ENCODE assay signal across 8 mouse cellular contexts in the genomic region with DNA sequence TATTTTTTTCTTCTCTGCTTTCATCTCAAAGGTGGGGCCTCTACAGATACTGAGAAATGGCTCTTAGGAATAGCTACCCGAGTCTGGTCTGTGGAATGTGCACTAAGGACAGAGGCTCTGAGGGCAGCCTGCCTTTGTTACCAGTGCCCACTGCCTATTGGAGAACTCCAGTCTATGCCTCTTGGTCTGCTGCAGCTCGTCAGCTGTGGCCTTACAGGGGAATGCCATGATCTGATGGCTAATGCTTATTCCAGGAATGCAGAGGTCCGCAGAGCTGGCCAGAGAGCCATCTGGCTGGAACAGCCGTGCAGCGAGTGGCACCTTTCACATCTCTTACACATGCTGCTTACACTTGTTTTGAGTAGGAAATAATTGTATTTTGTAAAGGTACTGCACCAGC. TPM values are rescaled to one million over a fixed set of nuclear protein-coding genes. Genes with fewer than 3 reads are reported as not detected.
A peak's percentile ranks its signal among the peaks of the same experiment; 100 is the strongest.
DNase-seq lines count a peak whose midpoint lies in the region; ATAC-seq and TF ChIP-seq lines count a peak whose summit lies in the region.
"Had no signal": no experiment of that assay in that cellular context is flagged by ENCODE, and none has a peak within 500 bp of the region (broad histone marks: within the 10 kb centered on the region; RNA-seq: fewer than 3 reads in every experiment).

No protein-coding gene starts in this region.

- no peak overlapping the region for H3K27ac ChIP-seq in lung, embryonic 16.5 days (ENCODE audit: low read length)
- H3K27ac ChIP-seq in forebrain, postnatal 0 days (ENCODE audit: low read depth, low read length): no peak overlapping the region
- no peak overlapping the region for H3K27ac ChIP-seq in limb, embryonic 12.5 days
- no peak overlapping the region for H3K27ac ChIP-seq in stomach, postnatal 0 days (replicated peaks)
- H3K27ac ChIP-seq in thymus, adult 2 months (ENCODE audit: control insufficient read depth, insufficient read depth, low read length): no peak overlapping the region
- H3K27ac ChIP-seq: liver, embryonic 15.5 days had no signal

- no peaks in the 10 kb centered on the region for H3K9me3 ChIP-seq in lung, embryonic 16.5 days (ENCODE audit: control insufficient read depth, low read length)
- H3K9me3 ChIP-seq in forebrain, postnatal 0 days (ENCODE audit: low read length): no peaks in the 10 kb centered on the region
- H3K9me3 ChIP-seq in limb, embryonic 12.5 days: no peaks in the 10 kb centered on the region
- H3K9me3 ChIP-seq in stomach, postnatal 0 days (ENCODE audit: control insufficient read depth, low read length): no peaks in the 10 kb centered on the region
- H3K9me3 ChIP-seq: liver, embryonic 15.5 days had no signal

- TF ChIP-seq EP300 in stomach, postnatal 0 days (optimal IDR thresholded peaks at IDR 0.05): no peak

- H3K4me2 ChIP-seq in lung, embryonic 16.5 days (ENCODE audit: low read depth, low read length): peak overlapping the region; percentile 70; the same call in 1 of the 2 replicates
- H3K4me2 ChIP-seq in forebrain, postnatal 0 days (ENCODE audit: low read depth): peak overlapping the region; percentile 58
- peak overlapping the region; percentile 61; the same call in 1 of the 2 replicates for H3K4me2 ChIP-seq in limb, embryonic 12.5 days
- H3K4me2 ChIP-seq in stomach, postnatal 0 days (replicated peaks; ENCODE audit: low read depth): peak overlapping the region; percentile 73; the same call in 1 of the 2 replicates
- H3K4me2 ChIP-seq: liver, embryonic 15.5 days had no signal

- H3K36me3 ChIP-seq in lung, embryonic 16.5 days (ENCODE audit: control insufficient read depth, insufficient read depth, low read length): no peaks in the 10 kb centered on the region
- peaks cover 15% of the 10 kb centered on the region for H3K36me3 ChIP-seq in forebrain, postnatal 0 days (ENCODE audit: insufficient read depth)
- peaks cover 21% of the 10 kb centered on the region for H3K36me3 ChIP-seq in limb, embryonic 12.5 days
- 0 out of 2 replicates have a peak, but pooled peaks cover 4% of the 10 kb centered on the region for H3K36me3 ChIP-seq in stomach, postnatal 0 days (ENCODE audit: control insufficient read depth, insufficient read depth, low read length)
- no peaks in the 10 kb centered on the region for H3K36me3 ChIP-seq in thymus, adult 2 months (ENCODE audit: control insufficient read depth, insufficient read depth, low read length)
- H3K36me3 ChIP-seq: liver, embryonic 15.5 days had no signal

- 0 out of 2 replicates have a peak overlapping the region, but pooled peaks have one; percentile 18 for H3K4me3 ChIP-seq in lung, embryonic 16.5 days (ENCODE audit: low read length)
- H3K4me3 ChIP-seq in forebrain, postnatal 0 days (ENCODE audit: low read depth, low read length): 0 out of 2 replicates have a peak overlapping the region, but pooled peaks have one; percentile 2
- H3K4me3 ChIP-seq in limb, embryonic 12.5 days (replicated peaks): no peak overlapping the region
- H3K4me3 ChIP-seq in stomach, postnatal 0 days (ENCODE audit: low read depth, low read length): no peak overlapping the region
- no peak overlapping the region for H3K4me3 ChIP-seq in thymus, adult 2 months (ENCODE audit: control insufficient read depth, insufficient read depth, low read length)
- H3K4me3 ChIP-seq: liver, embryonic 15.5 days had no signal

- no peak for DNase-seq in lung, postnatal 14 days
- DNase-seq in forebrain, postnatal 0 days: no peak
- no peak for DNase-seq in stomach, postnatal 0 days (ENCODE audit: low spot score)
- DNase-seq in thymus, adult 2 months: no peak

- no peak for ATAC-seq in lung, embryonic 16.5 days (ENCODE audit: low read depth)
- no peak for ATAC-seq in forebrain, postnatal 0 days
- ATAC-seq in limb, embryonic 12.5 days (ENCODE audit: insufficient number of reproducible peaks, insufficient read depth, low FRiP score, low TSS enrichment, low read depth): no peak
- ATAC-seq in stomach, postnatal 0 days (ENCODE audit: low FRiP score, low TSS enrichment): no peak
- ATAC-seq in frontal cortex, adult (ENCODE audit: low TSS enrichment): no peak

- H3K4me1 ChIP-seq in lung, embryonic 16.5 days (replicated peaks; ENCODE audit: control insufficient read depth, insufficient read depth, low read length): peaks cover 41% of the 10 kb centered on the region
- H3K4me1 ChIP-seq in forebrain, postnatal 0 days (ENCODE audit: insufficient read depth): peaks cover 31% of the 10 kb centered on the region
- peaks cover 30% of the 10 kb centered on the region for H3K4me1 ChIP-seq in limb, embryonic 12.5 days (replicated peaks)
- peaks cover 9% of the 10 kb centered on the region for H3K4me1 ChIP-seq in stomach, postnatal 0 days (replicated peaks; ENCODE audit: control insufficient read depth, insufficient read depth)
- no peaks in the 10 kb centered on the region; the same call in 1 of the 2 replicates for H3K4me1 ChIP-seq in thymus, adult 2 months (replicated peaks; ENCODE audit: control insufficient read depth, insufficient read depth, low read length)

- peak overlapping the region; percentile 39; the same call in 1 of the 2 replicates for H3K9ac ChIP-seq in lung, embryonic 16.5 days (ENCODE audit: low read length)
- H3K9ac ChIP-seq in forebrain, postnatal 0 days: no peak overlapping the region
- H3K9ac ChIP-seq in limb, embryonic 12.5 days (replicated peaks): no peak overlapping the region
- peak overlapping the region; percentile 23; the same call in 1 of the 2 replicates for H3K9ac ChIP-seq in stomach, postnatal 0 days (ENCODE audit: low read length)
- H3K9ac ChIP-seq: liver, embryonic 15.5 days had no signal

- no peak for TF ChIP-seq POLR2A in thymus, adult 2 months (IDR thresholded peaks at IDR 0.05; ENCODE audit: control insufficient read depth, extremely low read depth, insufficient read depth, low read length, poor library complexity)

- WGBS in lung, embryonic 16.5 days: 46% methylated on average over 5 of the region's 5 CpGs
- 44% methylated on average over 5 of the region's 5 CpGs for WGBS in forebrain, postnatal 0 days
- 61% methylated on average over 5 of the region's 5 CpGs for WGBS in limb, embryonic 12.5 days
- 50% methylated on average over 5 of the region's 5 CpGs for WGBS in stomach, postnatal 0 days
- 93% methylated on average over 5 of the region's 5 CpGs for WGBS in thymus, adult 2 months

- TF ChIP-seq CTCF in forebrain, postnatal 0 days (IDR thresholded peaks at IDR 0.05; ENCODE audit: low read depth): no peak
- TF ChIP-seq CTCF in stomach, postnatal 0 days (IDR thresholded peaks at IDR 0.05; ENCODE audit: low read depth): no peak
- TF ChIP-seq CTCF in thymus, adult 2 months (IDR thresholded peaks at IDR 0.05; ENCODE audit: borderline replicate concordance, control insufficient read depth, extremely low read depth, insufficient read depth, low read length, poor library complexity): no peak

- no peaks in the 10 kb centered on the region for H3K27me3 ChIP-seq in lung, embryonic 16.5 days (ENCODE audit: control insufficient read depth, insufficient read depth, low read depth, low read length)
- no peaks in the 10 kb centered on the region for H3K27me3 ChIP-seq in forebrain, postnatal 0 days (ENCODE audit: insufficient read depth, low read length)
- H3K27me3 ChIP-seq in limb, embryonic 12.5 days: no peaks in the 10 kb centered on the region
- no peaks in the 10 kb centered on the region for H3K27me3 ChIP-seq in stomach, postnatal 0 days (ENCODE audit: control insufficient read depth, insufficient read depth, low read length)
- no peaks in the 10 kb centered on the region for H3K27me3 ChIP-seq in thymus, adult 2 months (ENCODE audit: control insufficient read depth, insufficient read depth, low read length)

RNA-seq across cellular contexts. Expression of a gene that starts 2.4 kb away (rescaled TPM):
- 98.4 and 109 TPM in 2 replicates for polyA plus RNA-seq in lung, embryonic 16.5 days (2015; fragmentation: Nextera tagmentation; extraction: Ambion mirVana)
- total RNA-seq in forebrain, postnatal 0 days (2014; rRNA removed): 839 and 918 TPM in 2 replicates
- polyA plus RNA-seq in forebrain, postnatal 0 days (2015; fragmentation: Nextera tagmentation; extraction: Ambion mirVana): 182 and 192 TPM in 2 replicates
- 89.3 and 90.0 TPM in 2 replicates for polyA plus RNA-seq in limb, embryonic 12.5 days (2016; fragmentation: Nextera tagmentation; extraction: Ambion mirVana)
- polyA plus RNA-seq in stomach, postnatal 0 days (2015; fragmentation: Nextera tagmentation; extraction: Ambion mirVana): 44.2 and 48.3 TPM in 2 replicates
- 161 and 168 TPM in 2 replicates for polyA plus RNA-seq in thymus, adult 2 months (2012; rRNA removed)

RNA-seq across cellular contexts. Expression of a gene that starts 32.5 kb away (rescaled TPM):
- polyA plus RNA-seq in lung, embryonic 16.5 days (2015; fragmentation: Nextera tagmentation; extraction: Ambion mirVana): 70.4 and 70.9 TPM in 2 replicates
- total RNA-seq in forebrain, postnatal 0 days (2014; rRNA removed): 52.7 and 57.4 TPM in 2 replicates
- polyA plus RNA-seq in forebrain, postnatal 0 days (2015; fragmentation: Nextera tagmentation; extraction: Ambion mirVana): 55.2 and 62.3 TPM in 2 replicates
- 72.5 and 76.2 TPM in 2 replicates for polyA plus RNA-seq in limb, embryonic 12.5 days (2016; fragmentation: Nextera tagmentation; extraction: Ambion mirVana)
- 22.7 and 24.1 TPM in 2 replicates for polyA plus RNA-seq in stomach, postnatal 0 days (2015; fragmentation: Nextera tagmentation; extraction: Ambion mirVana)
- 36.6 and 38.4 TPM in 2 replicates for polyA plus RNA-seq in thymus, adult 2 months (2012; rRNA removed)

Comparison
In these comparisons a context has a peak if more than half of its experiments do, and no peak if none do; other contexts are left out.
1. H3K4me3 ChIP-seq: peak in lung, embryonic 16.5 days (single experiment) and forebrain, postnatal 0 days (single experiment); none in limb, embryonic 12.5 days (single experiment), stomach, postnatal 0 days (single experiment) and thymus, adult 2 months (single experiment).
2. H3K9ac ChIP-seq: peak in lung, embryonic 16.5 days (single experiment) and stomach, postnatal 0 days (single experiment); none in forebrain, postnatal 0 days (single experiment) and limb, embryonic 12.5 days (single experiment).
3. Peak in every context shown above with its lines, with median percentiles within 50 percentile points of each other: H3K4me2 ChIP-seq.